ENCODE assay signal across 11 mouse cellular contexts in genomic region chr5:36375886-36376285, GRCm38 (mm10). TPM values are rescaled to one million over a fixed set of nuclear protein-coding genes. Genes with fewer than 3 reads are reported as not detected.
DNase-seq lines count a peak whose midpoint lies in the region; ATAC-seq and TF ChIP-seq lines count a peak whose summit lies in the region.
"Had no signal": no experiment of that assay in that cellular context is flagged by ENCODE, and none has a peak within 500 bp of the region (broad histone marks: within the 10 kb centered on the region; RNA-seq: fewer than 3 reads in every experiment).

No protein-coding gene starts in this region.

- H3K9ac ChIP-seq in kidney, embryonic 15.5 days, result no peak overlapping the region

- no peak for DNase-seq in kidney, adult 18-20 months
- peak; percentile 38 for DNase-seq in ES-CJ7 (ENCODE audit: low read depth, low spot score)
- DNase-seq in induced T-regulatory cell, adult 2 months (ENCODE audit: low read depth), result peak; percentile 36
- DNase-seq in adrenal gland, adult (ENCODE audit: inconsistent age in 2 of 2, low spot score in 1 of 2), result no peak
- no peak for DNase-seq in frontal cortex, postnatal 10 days (ENCODE audit: low spot score in 2 of 2)
- DNase-seq in left cerebral cortex, adult 8-10 months (ENCODE audit: low spot score in 2 of 2), result no peak

- H3K79me2 ChIP-seq in myocyte (ENCODE audit: control insufficient read depth, insufficient read depth), result peaks cover 25% of the 10 kb centered on the region

- no peak overlapping the region for H3ac ChIP-seq in myocyte (ENCODE audit: control insufficient read depth, insufficient read length)

- no peaks in the 10 kb centered on the region for H3K36me3 ChIP-seq in kidney, embryonic 15.5 days
- no peaks in the 10 kb centered on the region for H3K36me3 ChIP-seq in myocyte (ENCODE audit: control insufficient read depth, insufficient read depth)

- no peaks in the 10 kb centered on the region for H3K9me3 ChIP-seq in kidney, embryonic 15.5 days (replicated peaks)
- H3K9me3 ChIP-seq: megakaryocyte, embryonic 14.5 days had no signal

- WGBS in kidney, embryonic 15.5 days, result 11% methylated on average over 8 of the region's 8 CpGs

- peak overlapping the region; percentile 9; the same call in 1 of the 2 replicates for H3K4me2 ChIP-seq in kidney, embryonic 15.5 days
- H3K4me2 ChIP-seq in myocyte (ENCODE audit: low read depth), result peak overlapping the region; percentile 78
- H3K4me2 ChIP-seq: heart, embryonic 11.5 days had no signal

- no peak for TF ChIP-seq POLR2A in myocyte (IDR thresholded peaks at IDR 0.05; ENCODE audit: insufficient read length, low read depth)

- peak; percentile 44; the same call in 1 of the 2 replicates for ATAC-seq in kidney, embryonic 15.5 days (replicated peaks; ENCODE audit: low FRiP score)
- ATAC-seq: forebrain, embryonic 16.5 days had no signal

- peaks cover 80% of the 10 kb centered on the region for H3K4me1 ChIP-seq in kidney, embryonic 15.5 days

- no peak overlapping the region for H3K4me3 ChIP-seq in kidney, embryonic 15.5 days (replicated peaks)
- no peak overlapping the region for H3K4me3 ChIP-seq in myocyte
- H3K4me3 ChIP-seq: megakaryocyte, embryonic 14.5 days had no signal

- H3K27ac ChIP-seq in kidney, embryonic 15.5 days, result peak overlapping the region; percentile 89

- H3K27me3 ChIP-seq in kidney, embryonic 15.5 days, result no peaks in the 10 kb centered on the region
- H3K27me3 ChIP-seq in myocyte (ENCODE audit: control insufficient read depth, insufficient read depth, insufficient read length), result no peaks in the 10 kb centered on the region

TF ChIP-seq in myocyte, 11 proteins besides CTCF, POLR2A, EP300 and RAD21:
- TF ChIP-seq USF1 (IDR thresholded peaks at IDR 0.05; ENCODE audit: low read depth) (peak; percentile 71), MYOD1 (IDR thresholded peaks at IDR 0.05; ENCODE audit: control insufficient read depth in 1 of 3, insufficient read length in 2 of 3, low read depth in 2 of 3) (no peak)

RNA-seq across cellular contexts. Expression of gene Sorcs2, which starts 22.1 kb away (rescaled TPM):
- 11.0 and 12.9 TPM in 2 replicates for polyA plus RNA-seq in kidney, embryonic 15.5 days (2015; fragmentation: Nextera tagmentation; extraction: Ambion mirVana)
- 58.2 TPM for polyA plus RNA-seq in myocyte (2012; fragmentation: generic; extraction: Trizol)
- total RNA-seq in left cerebral cortex, adult 8-10 months (2022), result 10 to 100 TPM; 37.3 to 41.7 (median 41.3) TPM

Comparison
In these comparisons a context has a peak if more than half of its experiments do, and no peak if none do; other contexts are left out.
1. DNase-seq: peak in ES-CJ7 (single experiment) and induced T-regulatory cell, adult 2 months (single experiment); none in kidney, adult 18-20 months (single experiment), adrenal gland, adult (0 of 2), frontal cortex, postnatal 10 days (0 of 2) and left cerebral cortex, adult 8-10 months (0 of 2).